Mouse (Mus musculus) bone marrow, adult 2 months (tissue): ENCODE results near the gene Uvrag. TPM values are rescaled to one million over a fixed set of nuclear protein-coding genes. Genes with fewer than 3 reads are reported as not detected.
A peak's percentile ranks its signal among the peaks of the same experiment; 100 is the strongest.
"Not testable (repeated sequence)": the region's sequence is repeated elsewhere in the genome, so short reads cannot be mapped to it uniquely, and the experiment has no call there.

Experiments
- H3K27ac ChIP-seq: fragments of 200-500 bp; 2 replicates; pipeline ENCODE4 v1.5.1; 2012; ENCODE audit warnings: low read depth, mild to moderate bottlenecking, control low read depth, inconsistent platforms, low read length; ENCODE audit not compliant: control insufficient read depth, poor library complexity, insufficient read depth
- H3K4me1 ChIP-seq: fragments of 200-500 bp; 2 replicates; pipeline ENCODE4 v1.6.1; 2011; ENCODE audit warnings: low read length; ENCODE audit not compliant: control insufficient read depth, insufficient read depth
- H3K4me3 ChIP-seq: fragments of 200-500 bp; replicated peaks from 2 replicates; pipeline ENCODE3; 2011; ENCODE audit warnings: mild to moderate bottlenecking, low read depth, low read length, control low read depth; ENCODE audit not compliant: control insufficient read depth
- CTCF ChIP-seq: fragments of 200-500 bp; IDR thresholded peaks from 2 replicates; pipeline ENCODE4 v1.5.1; 2011; ENCODE audit warnings: low read length, control low read depth; ENCODE audit not compliant: control insufficient read depth, insufficient read depth
- POLR2A ChIP-seq: fragments of 200-500 bp; IDR thresholded peaks from 2 replicates; pipeline ENCODE4 v1.6.1; 2011; ENCODE audit warnings: low read depth, mild to moderate bottlenecking, control low read depth, low read length, borderline replicate concordance; ENCODE audit not compliant: control insufficient read depth
- WGBS: fragments of 180-500 bp; shearing (Covaris S2); methylation state at CpG from one replicate; pipeline ENCODE4 v1.1.7; 2018; 5-methylcytosine and 5-hydroxymethylcytosine counted together
- polyA plus RNA-seq: library from polyadenylated mRNA; stranded (reverse); fragments of >200 nt; gene quantifications from 2 replicates; pipeline ENCODE4 v1.2.4, GENCODE M21; 2011; ENCODE audit warnings: low replicate concordance; ENCODE audit not compliant: missing spikeins, insufficient read depth, insufficient read length

Uvrag gene
- polyA plus RNA-seq, 1 experiment: 38.2 TPM

DNA sequence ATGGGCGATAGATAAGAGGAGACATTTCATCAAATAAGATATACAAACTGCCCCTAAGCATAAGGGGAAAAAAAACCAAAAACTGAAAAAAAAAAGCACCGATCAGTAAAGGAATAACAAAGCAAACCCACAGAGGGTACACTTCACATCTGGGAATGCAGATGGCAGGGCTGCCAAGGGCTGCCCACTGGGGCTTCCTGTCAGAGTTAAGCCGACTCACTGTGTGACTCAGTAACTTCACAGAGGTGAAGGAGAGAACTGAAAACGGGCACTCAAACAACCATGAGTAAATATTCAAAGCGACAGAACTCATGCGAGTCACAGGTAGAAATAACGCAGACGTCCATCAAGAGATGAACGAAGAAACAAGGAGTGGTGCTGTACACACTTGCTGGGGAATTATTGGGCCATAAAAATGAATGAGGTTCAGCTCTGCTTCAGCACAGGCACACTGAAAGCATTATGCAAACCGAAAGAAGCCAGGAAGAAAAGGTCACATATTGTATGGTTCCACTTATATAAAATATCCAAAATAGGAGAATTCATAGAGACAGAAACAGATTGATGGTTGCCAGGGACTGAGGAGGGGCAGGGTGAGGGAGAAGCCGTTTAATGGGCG lies 164.0 kb downstream of the Uvrag start:
- WGBS: 35% methylated on average over 12 of the region's 12 CpGs
- H3K4me3 ChIP-seq: no peak overlapping the region
- H3K4me1 ChIP-seq: no peaks in the 10 kb centered on the region
- TF ChIP-seq CTCF: no peak
- no peak for TF ChIP-seq POLR2A
- H3K27ac ChIP-seq: no peak overlapping the region

DNA sequence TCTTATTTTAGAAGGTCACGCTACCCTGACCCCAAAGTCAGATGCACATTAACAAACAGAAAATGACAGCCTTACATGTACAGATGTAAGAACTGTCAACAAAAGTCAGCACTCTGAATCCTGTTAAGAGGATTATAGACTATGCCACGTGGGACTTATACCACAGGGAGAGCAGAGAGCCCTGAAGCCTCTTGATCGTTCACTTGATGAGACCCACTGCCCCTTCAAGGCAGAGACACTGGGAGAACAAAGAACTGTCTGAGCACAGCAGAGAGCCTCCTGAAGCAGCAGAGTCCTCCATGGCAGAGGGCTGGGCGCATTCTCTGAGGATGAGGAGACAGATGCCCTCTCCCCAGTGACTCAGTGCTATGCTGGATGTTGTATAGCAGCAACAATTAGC lies 166.4 kb downstream of the Uvrag start:
- no peak overlapping the region for H3K27ac ChIP-seq
- WGBS: 85% methylated on average over 4 of the region's 4 CpGs
- TF ChIP-seq POLR2A (no peak), CTCF (no peak)
- no peak overlapping the region for H3K4me3 ChIP-seq
- no peaks in the 10 kb centered on the region for H3K4me1 ChIP-seq

DNA sequence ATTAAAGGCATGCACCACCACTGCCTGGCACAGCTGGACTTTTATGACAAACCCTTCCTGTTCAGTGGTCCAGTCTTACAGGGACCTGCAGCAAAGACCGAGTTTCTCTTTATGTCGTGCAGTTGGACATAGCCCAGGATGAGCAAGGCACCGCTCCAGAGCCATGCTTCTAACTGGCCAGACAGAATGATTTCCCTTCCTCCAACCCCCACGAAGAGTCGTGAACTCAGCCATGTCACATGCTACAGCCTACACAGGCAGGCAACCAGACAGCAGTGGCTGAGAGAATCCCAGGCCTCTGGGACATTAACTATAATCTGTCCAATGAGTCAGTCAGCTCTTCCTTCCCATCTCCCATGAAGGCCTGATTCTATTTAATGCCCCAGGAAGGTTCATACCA lies 170.2 kb downstream of the Uvrag start:
- Histone ChIP-seq H3K27ac (no peak overlapping the region), H3K4me3 (no peak overlapping the region), H3K4me1 (no peaks in the 10 kb centered on the region; the same call in 1 of the 2 replicates)
- WGBS: 82% methylated on average over 5 of the region's 5 CpGs
- TF ChIP-seq CTCF (no peak), POLR2A (no peak)

DNA sequence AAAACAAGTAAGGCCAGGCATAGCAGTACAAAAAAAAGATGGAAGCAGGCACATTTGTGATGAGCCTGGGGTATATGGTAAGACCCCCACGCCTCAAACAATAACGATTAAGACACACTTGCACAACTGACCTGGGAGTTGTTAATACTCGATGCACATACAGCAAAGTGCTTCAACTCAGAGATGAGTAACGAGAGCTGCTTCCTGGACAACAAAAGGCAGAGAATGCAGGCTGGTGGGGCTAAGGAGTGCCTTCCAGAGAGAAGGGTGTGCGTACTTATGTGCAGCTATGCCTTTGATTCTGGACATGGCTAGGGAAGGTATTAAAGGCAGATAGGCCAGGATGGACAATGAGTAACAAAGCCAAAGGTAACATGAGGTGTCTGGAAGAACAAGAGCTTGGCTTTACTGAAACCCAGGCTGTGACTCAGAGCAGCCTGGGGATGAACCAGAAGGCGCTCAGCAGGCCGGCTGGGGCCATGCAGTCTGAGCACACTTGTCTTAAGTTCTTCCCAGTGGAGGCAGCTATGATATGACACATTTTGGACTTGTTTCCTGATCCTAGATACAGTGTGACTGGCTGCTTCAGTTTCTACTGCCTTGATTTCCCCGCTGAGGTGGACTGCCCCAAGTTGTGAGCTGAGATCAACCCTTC lies 172.1 kb downstream of the Uvrag start:
- Histone ChIP-seq H3K4me3 (no peak overlapping the region), H3K4me1 (no peaks in the 10 kb centered on the region; the same call in 1 of the 2 replicates), H3K27ac (no peak overlapping the region)
- no peak for TF ChIP-seq POLR2A
- TF ChIP-seq CTCF: no peak
- WGBS: 78% methylated on average over 8 of the region's 8 CpGs

DNA sequence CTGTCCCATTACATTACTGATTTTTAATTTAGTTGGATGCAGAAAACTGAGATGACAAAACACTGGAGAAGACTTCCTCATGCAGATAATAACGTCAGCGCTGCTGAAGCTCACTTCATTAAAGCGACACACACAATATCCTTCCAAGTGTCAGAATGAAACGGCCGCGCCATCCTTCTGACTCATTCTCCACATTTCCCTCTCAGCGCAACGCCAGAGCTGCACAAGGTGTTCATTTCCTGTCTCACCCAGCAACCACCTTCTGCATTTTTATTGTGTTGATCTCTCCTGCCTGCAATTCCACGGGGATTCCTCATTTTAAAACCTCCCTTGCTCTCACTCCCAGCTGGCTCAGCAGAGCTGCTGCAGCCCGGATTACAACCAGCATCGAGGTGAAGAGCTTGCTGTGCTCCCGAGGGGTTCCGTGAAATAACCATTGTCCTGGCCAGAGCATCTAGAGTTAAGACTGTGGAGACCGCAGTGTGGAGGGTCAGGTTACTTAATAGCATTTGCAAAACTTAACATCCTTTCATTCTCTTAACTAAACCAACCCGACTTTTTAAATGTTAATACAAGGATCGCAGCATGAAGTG lies 172.8 kb downstream of the Uvrag start:
- Histone ChIP-seq H3K4me1 (no peaks in the 10 kb centered on the region; the same call in 1 of the 2 replicates), H3K27ac (no peak overlapping the region), H3K4me3 (no peak overlapping the region)
- 42% methylated on average over 16 of the region's 16 CpGs for WGBS
- no peak for TF ChIP-seq POLR2A
- no peak for TF ChIP-seq CTCF

DNA sequence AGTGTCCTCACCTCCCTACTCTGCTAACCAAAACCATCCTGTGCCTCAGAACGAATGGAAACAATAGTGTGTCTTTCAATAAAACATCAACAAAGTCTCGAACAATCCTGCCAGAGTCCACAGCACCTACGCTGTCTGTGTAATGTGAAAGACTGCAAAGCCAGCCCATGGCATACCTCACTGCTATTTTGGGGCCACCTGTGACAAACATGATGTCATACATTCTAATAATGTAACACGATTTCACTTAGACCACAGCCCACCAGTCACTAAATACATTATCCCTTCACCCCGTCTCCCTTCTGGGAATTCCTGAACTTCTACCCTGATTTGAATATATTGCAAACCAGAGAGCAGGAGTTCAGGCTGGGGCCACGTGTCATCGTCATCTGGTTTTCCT lies 173.3 kb downstream of the Uvrag start:
- Histone ChIP-seq H3K27ac (no peak overlapping the region), H3K4me3 (no peak overlapping the region), H3K4me1 (peaks cover 3% of the 10 kb centered on the region; the same call in 1 of the 2 replicates)
- WGBS: 75% methylated on average over 7 of the region's 7 CpGs
- TF ChIP-seq CTCF (no peak), POLR2A (no peak)

DNA sequence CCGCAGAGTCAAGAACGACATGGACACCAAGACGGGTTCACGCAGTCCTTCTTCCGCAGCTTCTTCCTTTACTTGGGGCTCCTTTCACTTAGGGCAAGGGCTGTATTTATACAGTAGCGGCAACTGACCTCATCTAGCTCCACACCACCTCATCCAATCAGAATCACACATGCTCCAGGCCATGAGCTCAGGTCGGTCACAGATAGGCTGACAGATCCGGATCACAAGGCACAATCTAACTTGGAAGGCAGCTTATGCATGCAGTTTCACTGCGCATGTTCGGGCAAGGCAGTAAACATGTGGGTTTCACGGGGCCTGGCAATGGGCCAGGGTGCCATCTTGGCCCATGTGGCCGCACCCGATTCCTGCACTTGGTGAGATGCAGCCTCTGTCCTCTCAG lies 177.4 kb downstream of the Uvrag start:
- H3K4me1 ChIP-seq, H3K27ac ChIP-seq, H3K4me3 ChIP-seq: not testable (repeated sequence)
- 80% methylated on average over 13 of the region's 13 CpGs for WGBS

DNA sequence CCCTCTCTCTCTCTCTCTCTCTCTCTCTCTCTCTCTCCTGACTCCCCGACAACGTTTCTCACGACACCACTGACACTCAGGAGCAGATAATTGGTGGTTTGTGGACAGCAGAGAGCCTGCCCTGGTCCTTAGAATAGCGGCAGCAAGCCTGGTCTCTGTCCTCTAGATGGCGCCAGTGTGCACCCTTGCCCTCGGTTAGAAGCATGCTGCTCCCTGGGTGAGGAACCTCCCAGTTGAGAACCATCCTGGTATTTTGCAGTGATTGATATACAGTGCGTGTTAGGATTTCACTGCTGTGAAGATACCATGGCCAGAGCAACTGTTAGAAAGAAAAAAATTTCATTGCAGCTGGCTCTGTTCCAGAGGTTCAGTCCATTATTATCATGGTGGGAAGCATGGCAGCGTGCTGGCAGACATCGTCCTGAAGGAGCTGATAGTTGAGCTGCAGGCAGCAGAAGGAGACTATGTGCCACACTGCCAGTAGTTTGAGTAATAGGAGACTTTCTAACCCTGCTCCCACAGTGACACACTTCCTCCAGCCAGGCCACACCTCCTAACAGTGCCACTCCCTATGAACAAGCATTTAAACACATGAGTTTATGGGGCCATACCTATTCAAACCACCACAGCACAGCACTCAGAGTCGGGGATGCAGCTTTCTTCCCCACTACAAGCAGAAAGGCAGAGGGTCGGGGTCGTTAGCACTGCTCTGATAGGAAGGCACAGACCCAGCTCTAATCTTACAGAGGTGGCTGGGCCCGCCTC lies 178.2 kb downstream of the Uvrag start:
- 46% methylated on average over 13 of the region's 13 CpGs for WGBS
- no peak overlapping the region for H3K27ac ChIP-seq
- H3K4me1 ChIP-seq: peaks cover 3% of the 10 kb centered on the region; the same call in 1 of the 2 replicates
- TF ChIP-seq CTCF (peak; percentile 92), POLR2A (no peak)
- no peak overlapping the region for H3K4me3 ChIP-seq
